Mouse (Mus musculus) small intestine, adult 2 months (tissue): Measurements from ENCODE around the gene Apobec1. TPM values are rescaled to one million over a fixed set of nuclear protein-coding genes. Genes with fewer than 3 reads are reported as not detected.

Source experiments
- H3K27ac ChIP-seq: fragments of 200-500 bp; 2 replicates; pipeline ENCODE4 v1.5.1; 2012; ENCODE audit warnings: low read depth, low read length, control low read depth, inconsistent platforms; ENCODE audit not compliant: insufficient read depth
- H3K27me3 ChIP-seq: fragments of 200-500 bp; 2 replicates; pipeline ENCODE4 v1.6.1; 2012; ENCODE audit warnings: mild to moderate bottlenecking, moderate library complexity, low read length, inconsistent platforms; ENCODE audit not compliant: control insufficient read depth, insufficient read depth
- H3K36me3 ChIP-seq: fragments of 200-500 bp; 2 replicates; pipeline ENCODE4 v1.6.1; 2012; ENCODE audit warnings: mild to moderate bottlenecking, low read length, control low read depth, inconsistent platforms; ENCODE audit not compliant: control insufficient read depth, insufficient read depth
- H3K4me1 ChIP-seq: fragments of 200-500 bp; 2 replicates; pipeline ENCODE4 v1.6.1; 2012; ENCODE audit warnings: low read length, inconsistent platforms, mixed read lengths; ENCODE audit not compliant: control insufficient read depth, insufficient read depth, insufficient read length
- H3K4me3 ChIP-seq: fragments of 200-500 bp; 2 replicates; pipeline ENCODE4 v1.5.1; 2012; ENCODE audit warnings: low read depth, mild to moderate bottlenecking, control low read depth, inconsistent platforms, low read length, moderate library complexity
- CTCF ChIP-seq: fragments of 200-500 bp; IDR thresholded peaks from 2 replicates; pipeline ENCODE4 v1.5.1; 2012; ENCODE audit warnings: low read depth, mild to moderate bottlenecking, control low read depth, inconsistent platforms, low read length, moderate library complexity, mixed read lengths; ENCODE audit not compliant: insufficient replicate concordance, insufficient read length; ENCODE audit errors: extremely low read depth
- POLR2A ChIP-seq: fragments of 200-500 bp; IDR thresholded peaks from 2 replicates; pipeline ENCODE4 v1.6.1; 2012; ENCODE audit warnings: low read depth, mild to moderate bottlenecking, control low read depth, inconsistent platforms, low read length, moderate library complexity
- WGBS: fragments of 180-500 bp; shearing (Covaris S2); methylation state at CpG from one replicate; pipeline ENCODE4 v1.1.7; 2018; 5-methylcytosine and 5-hydroxymethylcytosine counted together
- polyA plus RNA-seq: library from polyadenylated mRNA; depleted of rRNA; stranded (reverse); fragments of >200 nt; gene quantifications from 2 replicates; pipeline ENCODE4 v1.2.3, GENCODE M21; 2012; rRNA removed

Apobec1 gene
- polyA plus RNA-seq, 1 experiment: 15.2 TPM

- no peak overlapping the region for H3K4me3 ChIP-seq
- no peak for TF ChIP-seq CTCF
- no peak for TF ChIP-seq POLR2A
Measured at GRCm38 (mm10) chr6:122528136-122528535, 74.1 kb downstream of the Apobec1 start.

More at GRCm38 (mm10) chr6:122528136-122528535, 74.1 kb downstream of the Apobec1 start:
- no peaks in the 10 kb centered on the region for H3K27me3 ChIP-seq
- H3K27ac ChIP-seq: no peak overlapping the region
- no peaks in the 10 kb centered on the region for H3K4me1 ChIP-seq
- WGBS: 73% methylated on average over 11 of the region's 11 CpGs
- H3K36me3 ChIP-seq: no peaks in the 10 kb centered on the region

Other genes starting within 250 kb of the Apobec1 start
- 0.04 TPM in 1 of 2 replicates, not detected in the other for gene Rimklb, start 103.7 kb downstream of the Apobec1 start, polyA plus RNA-seq
- gene Mfap5, start 96.6 kb downstream of the Apobec1 start, polyA plus RNA-seq: 1.7 and 6.1 TPM in 2 replicates
- gene Aicda, start 48.6 kb downstream of the Apobec1 start, polyA plus RNA-seq: 0.17 and 0.44 TPM in 2 replicates
- gene Gdf3, start 7.6 kb upstream of the Apobec1 start, polyA plus RNA-seq: 0.14 TPM in 1 of 2 replicates, not detected in the other
- not detected in 2 replicates for gene Dppa3, start 24.0 kb upstream of the Apobec1 start, polyA plus RNA-seq
- gene Nanog, start 105.0 kb upstream of the Apobec1 start, polyA plus RNA-seq: not detected in 2 replicates
- gene Slc2a3, start 199.2 kb upstream of the Apobec1 start, polyA plus RNA-seq: 1.0 and 1.3 TPM in 2 replicates
- gene Foxj2, start 217.5 kb upstream of the Apobec1 start, polyA plus RNA-seq: 5.9 and 12.3 TPM in 2 replicates